Mouse (Mus musculus): Measurements from ENCODE around the gene Lama5. TPM values are rescaled to one million over a fixed set of nuclear protein-coding genes. Genes with fewer than 3 reads are reported as not detected.

Gene Lama5
- polyA plus RNA-seq (2015; fragmentation: Nextera tagmentation; extraction: Ambion mirVana), result 2.1 and 2.3 TPM in 2 replicates

GRCm38 (mm10) chr2:180225762-180226378 lies at the start of gene Lama5:
TSS of gene Lama5 (minus strand) at chr2:180225859.

GRCm38 (mm10) chr2:180273394-180274244 lies 48.0 kb upstream of the Lama5 start, which contains the start of gene Cables2:
TSS of gene Cables2 (minus strand) at chr2:180273496.

GRCm38 (mm10) chr2:180257001-180257521 lies 31.4 kb upstream of the Lama5 start, which contains the start of gene Rps21:
TSS of gene Rps21 (plus strand) at chr2:180257377.

GRCm38 (mm10) chr2:180170806-180171521 lies 54.7 kb downstream of the Lama5 start, which contains the start of gene Adrm1:
TSS of gene Adrm1 (plus strand) at chr2:180171485.

Small RNA genes lying within 50 kb of the gene (microRNA-seq; reads per million reads assigned to microRNA genes)
- gene Mir3091 (not detected), gene Mir7005 (not detected)

Other genes with a start within 250 kb of the Lama5 start
- 2.9 and 3.6 TPM in 2 replicates for gene Taf4, start 249.2 kb downstream of the Lama5 start, polyA plus RNA-seq (2015; fragmentation: Nextera tagmentation; extraction: Ambion mirVana)
- 20.5 and 20.9 TPM in 2 replicates for gene Lsm14b, start 200.9 kb downstream of the Lama5 start, polyA plus RNA-seq (2015; fragmentation: Nextera tagmentation; extraction: Ambion mirVana)
- gene Psma7, start 183.4 kb downstream of the Lama5 start, polyA plus RNA-seq (2015; fragmentation: Nextera tagmentation; extraction: Ambion mirVana), result 555 and 598 TPM in 2 replicates
- 31.1 and 33.9 TPM in 2 replicates for gene Ss18l1, start 183.3 kb downstream of the Lama5 start, polyA plus RNA-seq (2015; fragmentation: Nextera tagmentation; extraction: Ambion mirVana)
- gene Mtg2, start 155.3 kb downstream of the Lama5 start, polyA plus RNA-seq (2015; fragmentation: Nextera tagmentation; extraction: Ambion mirVana), result 27.8 and 28.5 TPM in 2 replicates
- 3.0 and 3.4 TPM in 2 replicates for gene Hrh3, start 121.4 kb downstream of the Lama5 start, polyA plus RNA-seq (2015; fragmentation: Nextera tagmentation; extraction: Ambion mirVana)
- gene Osbpl2, start 106.6 kb downstream of the Lama5 start, polyA plus RNA-seq (2015; fragmentation: Nextera tagmentation; extraction: Ambion mirVana), result 63.8 and 66.3 TPM in 2 replicates
- gene Adrm1, start 54.4 kb downstream of the Lama5 start, polyA plus RNA-seq (2015; fragmentation: Nextera tagmentation; extraction: Ambion mirVana), result 188 and 199 TPM in 2 replicates
- gene Rps21, start 31.5 kb upstream of the Lama5 start, polyA plus RNA-seq (2015; fragmentation: Nextera tagmentation; extraction: Ambion mirVana), result 423 and 539 TPM in 2 replicates
- 26.9 and 31.4 TPM in 2 replicates for gene Cables2, start 47.6 kb upstream of the Lama5 start, polyA plus RNA-seq (2015; fragmentation: Nextera tagmentation; extraction: Ambion mirVana)
- gene Rbbp8nl, start 64.0 kb upstream of the Lama5 start, polyA plus RNA-seq (2015; fragmentation: Nextera tagmentation; extraction: Ambion mirVana), result not detected in 2 replicates
- gene Gata5, start 108.8 kb upstream of the Lama5 start, polyA plus RNA-seq (2015; fragmentation: Nextera tagmentation; extraction: Ambion mirVana), result not detected in 2 replicates
- 2.8 and 3.0 TPM in 2 replicates for gene Slco4a1, start 230.4 kb upstream of the Lama5 start, polyA plus RNA-seq (2015; fragmentation: Nextera tagmentation; extraction: Ambion mirVana)

All from neural tube, postnatal 0 days (tissue).